Comparison of ENCODE assay signal across 35 mouse cellular contexts in genomic region chr9:100603156-100603555, GRCm38 (mm10). TPM values are rescaled to one million over a fixed set of nuclear protein-coding genes. Genes with fewer than 3 reads are reported as not detected.
"Had no signal": no experiment of that assay in that cellular context is flagged by ENCODE, and none has a peak within 500 bp of the region (broad histone marks: within the 10 kb centered on the region; RNA-seq: fewer than 3 reads in every experiment).

No protein-coding gene starts in this region.

- DNase-seq: heart, postnatal 10 days; heart, postnatal 14 days; heart, postnatal 36 days; heart, postnatal 4 days; kidney, adult 11 months; kidney, adult 18-20 months; kidney, adult 2 months; kidney, adult 8-10 months; kidney, adult 9 months; kidney, postnatal 10 days; kidney, postnatal 14 days; kidney, postnatal 25 days; kidney, postnatal 36 days; kidney, postnatal 4 days; layer of hippocampus, adult 9-11 months; layer of hippocampus, postnatal 36 days had no signal

- ATAC-seq: hindbrain, embryonic 16.5 days; inflammation-experienced regulatory T-cells, adult 6 months; intestine, embryonic 15.5 days; intestine, embryonic 16.5 days; intestine, postnatal 0 days had no signal

- H3K4me3 ChIP-seq: heart, embryonic 12.5 days; heart, embryonic 13.5 days; heart, embryonic 15.5 days; hindbrain, embryonic 10.5 days; hindbrain, embryonic 12.5 days; hindbrain, embryonic 13.5 days; hindbrain, embryonic 15.5 days; intestine, embryonic 15.5 days; kidney, embryonic 15.5 days; layer of hippocampus, adult 2 months had no signal

- H3K4me1 ChIP-seq: intestine, embryonic 15.5 days; kidney, embryonic 15.5 days had no signal

- H3K4me2 ChIP-seq: heart, embryonic 11.5 days; heart, embryonic 12.5 days; heart, embryonic 13.5 days; heart, embryonic 15.5 days; hindbrain, embryonic 12.5 days; hindbrain, embryonic 13.5 days; hindbrain, embryonic 14.5 days; hindbrain, embryonic 15.5 days; intestine, embryonic 15.5 days; kidney, embryonic 15.5 days had no signal

- H3K9ac ChIP-seq: heart, embryonic 12.5 days; heart, embryonic 13.5 days; heart, embryonic 15.5 days; hindbrain, embryonic 12.5 days; hindbrain, embryonic 13.5 days; hindbrain, embryonic 14.5 days; hindbrain, embryonic 15.5 days; intestine, embryonic 15.5 days; kidney, embryonic 15.5 days had no signal

- H3K36me3 ChIP-seq: heart, embryonic 12.5 days; heart, embryonic 13.5 days; heart, embryonic 15.5 days; hindbrain, embryonic 10.5 days; hindbrain, embryonic 12.5 days; hindbrain, embryonic 13.5 days; hindbrain, embryonic 15.5 days; intestine, embryonic 15.5 days; kidney, embryonic 15.5 days had no signal

- H3K27me3 ChIP-seq: heart, embryonic 12.5 days; heart, embryonic 13.5 days; heart, embryonic 15.5 days; hindbrain, embryonic 12.5 days; hindbrain, embryonic 13.5 days; hindbrain, embryonic 15.5 days; intestine, embryonic 15.5 days; kidney, embryonic 15.5 days had no signal

- H3K9me3 ChIP-seq: heart, embryonic 13.5 days; heart, embryonic 15.5 days; hindbrain, embryonic 10.5 days; hindbrain, embryonic 12.5 days; hindbrain, embryonic 13.5 days; hindbrain, embryonic 15.5 days; intestine, embryonic 15.5 days; kidney, embryonic 15.5 days had no signal

- H3K27ac ChIP-seq: heart, embryonic 13.5 days; heart, embryonic 15.5 days; hindbrain, embryonic 10.5 days; hindbrain, embryonic 12.5 days; hindbrain, embryonic 13.5 days; hindbrain, embryonic 14.5 days; hindbrain, embryonic 15.5 days; hindbrain, postnatal 0 days; intestine, embryonic 15.5 days; kidney, embryonic 15.5 days; kidney, postnatal 0 days; layer of hippocampus, adult 2 months had no signal

RNA-seq across cellular contexts. Expression of gene Slc35g2, which starts 32.3 kb away (rescaled TPM):
- total RNA-seq: hematopoietic stem cell, adult 5-6 weeks had no signal
